ENCODE assay signal across 35 mouse cellular contexts in the genomic region with DNA sequence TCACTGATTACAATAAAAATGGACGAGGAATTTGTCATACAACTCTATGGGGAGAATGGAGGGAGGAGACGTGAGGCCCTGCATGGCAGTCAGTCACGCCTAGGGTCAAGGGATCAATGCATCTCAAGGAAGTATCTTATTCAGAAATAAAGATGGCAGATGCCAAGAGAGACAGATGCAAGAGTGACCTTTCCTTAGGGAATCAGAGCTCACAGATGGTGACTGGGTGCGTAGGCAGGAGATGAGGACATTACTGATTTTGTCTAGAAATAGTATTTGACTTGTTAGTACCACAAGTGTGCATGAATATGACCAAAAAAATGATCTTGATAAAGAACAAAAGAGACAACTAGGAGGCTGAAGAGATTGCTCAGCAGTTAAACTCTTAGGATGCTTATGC. TPM values are rescaled to one million over a fixed set of nuclear protein-coding genes. Genes with fewer than 3 reads are reported as not detected.
DNase-seq lines count a peak whose midpoint lies in the region; ATAC-seq lines count a peak whose summit lies in the region.
"Had no signal": no experiment of that assay in that cellular context is flagged by ENCODE, and none has a peak within 500 bp of the region (broad histone marks: within the 10 kb centered on the region; RNA-seq: fewer than 3 reads in every experiment).

No protein-coding gene starts in this region.

- no peaks in the 10 kb centered on the region for H3K36me3 ChIP-seq in hindbrain, embryonic 11.5 days (ENCODE audit: control insufficient read depth, insufficient read depth, low read length)
- H3K36me3 ChIP-seq in hindbrain, embryonic 14.5 days (replicated peaks; ENCODE audit: control insufficient read depth, insufficient read depth) = no peaks in the 10 kb centered on the region
- H3K36me3 ChIP-seq: embryonic facial prominence, embryonic 10.5 days; embryonic facial prominence, embryonic 15.5 days; forebrain, embryonic 12.5 days; hindbrain, embryonic 13.5 days; intestine, embryonic 15.5 days; limb, embryonic 12.5 days; liver, embryonic 15.5 days; midbrain, embryonic 10.5 days; midbrain, embryonic 15.5 days; neural tube, embryonic 12.5 days had no signal

- no peaks in the 10 kb centered on the region for H3K9me3 ChIP-seq in hindbrain, embryonic 11.5 days (ENCODE audit: control insufficient read depth, low read length)
- H3K9me3 ChIP-seq in hindbrain, embryonic 14.5 days (ENCODE audit: control insufficient read depth, low read length) = no peaks in the 10 kb centered on the region
- H3K9me3 ChIP-seq: embryonic facial prominence, embryonic 10.5 days; embryonic facial prominence, embryonic 15.5 days; forebrain, embryonic 12.5 days; hindbrain, embryonic 13.5 days; intestine, embryonic 15.5 days; limb, embryonic 12.5 days; liver, embryonic 15.5 days; midbrain, embryonic 15.5 days; neural tube, embryonic 12.5 days had no signal

- no peak overlapping the region for H3K27ac ChIP-seq in hindbrain, embryonic 11.5 days (ENCODE audit: low read depth, low read length)
- no peak overlapping the region for H3K27ac ChIP-seq in hindbrain, embryonic 14.5 days
- H3K27ac ChIP-seq: embryonic facial prominence, embryonic 10.5 days; embryonic facial prominence, embryonic 15.5 days; forebrain, embryonic 12.5 days; hindbrain, embryonic 13.5 days; intestine, embryonic 15.5 days; limb, embryonic 12.5 days; liver, embryonic 15.5 days; midbrain, embryonic 10.5 days; midbrain, embryonic 15.5 days; neural tube, embryonic 12.5 days had no signal

- H3K4me2 ChIP-seq in hindbrain, embryonic 11.5 days (replicated peaks; ENCODE audit: low read depth, low read length) = no peak overlapping the region
- H3K4me2 ChIP-seq in hindbrain, embryonic 14.5 days (replicated peaks) = no peak overlapping the region
- H3K4me2 ChIP-seq: embryonic facial prominence, embryonic 15.5 days; forebrain, embryonic 12.5 days; hindbrain, embryonic 13.5 days; intestine, embryonic 15.5 days; limb, embryonic 12.5 days; liver, embryonic 15.5 days; lung, embryonic 14.5 days; midbrain, embryonic 15.5 days; neural tube, embryonic 12.5 days had no signal

- H3K4me1 ChIP-seq in hindbrain, embryonic 11.5 days (replicated peaks; ENCODE audit: control insufficient read depth, insufficient read depth, low read length) = no peaks in the 10 kb centered on the region
- H3K4me1 ChIP-seq in hindbrain, embryonic 14.5 days (replicated peaks; ENCODE audit: control insufficient read depth, insufficient read depth, low read length) = no peaks in the 10 kb centered on the region
- H3K4me1 ChIP-seq: embryonic facial prominence, embryonic 10.5 days; embryonic facial prominence, embryonic 15.5 days; forebrain, embryonic 12.5 days; intestine, embryonic 15.5 days; limb, embryonic 12.5 days; liver, embryonic 15.5 days; midbrain, embryonic 10.5 days; midbrain, embryonic 15.5 days; neural tube, embryonic 12.5 days had no signal

- 0 out of 2 replicates have a peak, but pooled peaks have one; percentile 63 for ATAC-seq in hindbrain, embryonic 11.5 days (ENCODE audit: low FRiP score)
- ATAC-seq in hindbrain, embryonic 14.5 days (ENCODE audit: low FRiP score) = no peak
- ATAC-seq: activated CD4-positive, CD25-positive, alpha-beta regulatory T cell, adult 4 months; forebrain, postnatal 0 days; intestine, embryonic 15.5 days; midbrain, embryonic 15.5 days had no signal

- DNase-seq in hindbrain, embryonic 11.5 days (ENCODE audit: low spot score) = peak; percentile 20
- DNase-seq in hindbrain, embryonic 14.5 days (ENCODE audit: low spot score) = no peak
- peak; percentile 47 for DNase-seq in layer of hippocampus, adult 9-11 months
- DNase-seq in layer of hippocampus, postnatal 36 days = no peak
- peak; percentile 28 for DNase-seq in mesoderm, embryonic 11.5 days (ENCODE audit: low read depth, low spot score)
- DNase-seq in cerebellum, adult 11-12 months = no peak
- DNase-seq: adrenal gland, adult 2 months; adrenal gland, postnatal 36 days; cerebellum, adult 9-10 months; cerebellum, postnatal 36 days; forebrain, postnatal 0 days; gastrocnemius, postnatal 14 days; heart, postnatal 14 days; kidney, adult 2 months; kidney, postnatal 36 days; lung, embryonic 14.5 days; lung, postnatal 14 days; right cerebral cortex, postnatal 14 days had no signal

- no peak overlapping the region for H3K9ac ChIP-seq in hindbrain, embryonic 11.5 days (ENCODE audit: low read depth, low read length)
- H3K9ac ChIP-seq in hindbrain, embryonic 14.5 days = no peak overlapping the region
- H3K9ac ChIP-seq: embryonic facial prominence, embryonic 15.5 days; forebrain, embryonic 12.5 days; forebrain, postnatal 0 days; hindbrain, embryonic 13.5 days; intestine, embryonic 15.5 days; limb, embryonic 12.5 days; liver, embryonic 15.5 days; lung, embryonic 14.5 days; midbrain, embryonic 15.5 days; neural tube, embryonic 12.5 days had no signal

- H3K4me3 ChIP-seq in hindbrain, embryonic 11.5 days (ENCODE audit: low read depth, low read length) = no peak overlapping the region
- no peak overlapping the region for H3K4me3 ChIP-seq in hindbrain, embryonic 14.5 days (replicated peaks; ENCODE audit: low read length)
- H3K4me3 ChIP-seq: embryonic facial prominence, embryonic 10.5 days; embryonic facial prominence, embryonic 15.5 days; forebrain, embryonic 12.5 days; hindbrain, embryonic 13.5 days; intestine, embryonic 15.5 days; limb, embryonic 12.5 days; liver, embryonic 15.5 days; midbrain, embryonic 10.5 days; midbrain, embryonic 15.5 days; neural tube, embryonic 12.5 days had no signal

- no peaks in the 10 kb centered on the region for H3K27me3 ChIP-seq in hindbrain, embryonic 11.5 days (ENCODE audit: control insufficient read depth, insufficient read depth, low read length)
- no peaks in the 10 kb centered on the region for H3K27me3 ChIP-seq in hindbrain, embryonic 14.5 days (ENCODE audit: control insufficient read depth, insufficient read depth, low read length)
- H3K27me3 ChIP-seq: embryonic facial prominence, embryonic 15.5 days; forebrain, embryonic 12.5 days; hindbrain, embryonic 13.5 days; intestine, embryonic 15.5 days; limb, embryonic 12.5 days; liver, embryonic 15.5 days; midbrain, embryonic 15.5 days; neural tube, embryonic 12.5 days had no signal

- 46% methylated on average over 4 of the region's 4 CpGs for WGBS in hindbrain, embryonic 11.5 days
- 32% methylated on average over 4 of the region's 4 CpGs for WGBS in hindbrain, embryonic 14.5 days

RNA-seq across cellular contexts. Expression of a gene that starts 21.6 kb away (rescaled TPM):
- polyA plus RNA-seq in hindbrain, embryonic 11.5 days (2014; fragmentation: Nextera tagmentation; extraction: Ambion mirVana) = 2.4 and 2.5 TPM in 2 replicates
- polyA plus RNA-seq in hindbrain, embryonic 14.5 days (2014; fragmentation: Nextera tagmentation; extraction: Ambion mirVana) = 3.1 and 3.4 TPM in 2 replicates
- 1 to 10 TPM in 1 of 2 experiments, under 1 TPM in 1; 0.68 to 1.3 TPM for total RNA-seq in layer of hippocampus, postnatal 36 days (2021)
- total RNA-seq: CH12.LX; gastrocnemius, postnatal 14 days; granulocyte monocyte progenitor cell, adult 5-6 weeks; heart, postnatal 14 days; liver, adult 2 months had no signal
- polyA plus RNA-seq: activated CD4-positive, CD25-positive, alpha-beta regulatory T cell, adult 4 months; adrenal gland, adult 2 months; C2C12; limb, embryonic 12.5 days; liver, adult 2 months; liver, embryonic 15.5 days; small intestine, adult 2 months; stomach, embryonic 14.5 days had no signal

RNA-seq across cellular contexts. Expression of a gene that starts 22.4 kb away (rescaled TPM):
- 14.2 and 19.1 TPM in 2 replicates for polyA plus RNA-seq in hindbrain, embryonic 11.5 days (2014; fragmentation: Nextera tagmentation; extraction: Ambion mirVana)
- 15.8 and 16.1 TPM in 2 replicates for polyA plus RNA-seq in hindbrain, embryonic 14.5 days (2014; fragmentation: Nextera tagmentation; extraction: Ambion mirVana)
- total RNA-seq in layer of hippocampus, postnatal 36 days (2021) = 10 to 100 TPM; 66.9 to 71.8 TPM

Comparison
In these comparisons a context has a peak if more than half of its experiments do, and no peak if none do; other contexts are left out.
1. DNase-seq: peak in hindbrain, embryonic 11.5 days (single experiment), layer of hippocampus, adult 9-11 months (single experiment) and mesoderm, embryonic 11.5 days (single experiment); none in hindbrain, embryonic 14.5 days (single experiment), layer of hippocampus, postnatal 36 days (0 of 2) and cerebellum, adult 11-12 months (single experiment).